Comparison of ENCODE assay signal across 10 mouse cellular contexts in the genomic region with DNA sequence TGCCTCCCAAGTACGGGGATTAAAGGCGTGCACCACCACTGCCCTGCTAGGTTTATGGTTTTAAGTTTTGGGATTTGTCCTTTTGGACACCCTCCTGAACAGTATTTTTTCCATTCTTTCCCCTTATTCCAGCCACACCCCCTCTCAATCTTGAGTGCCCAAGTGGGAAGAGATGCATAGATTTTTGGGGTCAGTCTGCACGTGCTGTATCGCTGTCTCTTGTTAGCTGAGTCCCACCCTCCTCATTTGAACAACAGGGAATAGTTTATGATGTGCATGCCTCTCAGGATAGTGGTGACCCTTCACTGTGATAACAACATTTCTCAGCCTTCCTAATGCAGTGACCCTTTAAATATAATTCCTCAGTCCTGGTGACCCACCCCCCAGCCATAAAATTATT. TPM values are rescaled to one million over a fixed set of nuclear protein-coding genes. Genes with fewer than 3 reads are reported as not detected.
DNase-seq lines count a peak whose midpoint lies in the region; ATAC-seq and TF ChIP-seq lines count a peak whose summit lies in the region.
"Had no signal": no experiment of that assay in that cellular context is flagged by ENCODE, and none has a peak within 500 bp of the region (broad histone marks: within the 10 kb centered on the region; RNA-seq: fewer than 3 reads in every experiment).

No protein-coding gene starts in this region.

- peak overlapping the region; percentile 94; the same call in 1 of the 2 replicates for H3K4me2 ChIP-seq in heart, embryonic 11.5 days
- peak overlapping the region; percentile 91 for H3K4me2 ChIP-seq in lung, embryonic 14.5 days
- H3K4me2 ChIP-seq in midbrain, embryonic 14.5 days (ENCODE audit: low read length), result peak overlapping the region; percentile 77

- 71% methylated on average over 4 of the region's 4 CpGs for whole genome bisulfite sequencing in heart, embryonic 11.5 days (ENCODE audit: insufficient replicate concordance)
- WGBS in lung, embryonic 14.5 days, result 64% methylated on average over 4 of the region's 4 CpGs
- WGBS in midbrain, embryonic 14.5 days, result 86% methylated on average over 4 of the region's 4 CpGs

- TF ChIP-seq POLR2A in bone marrow macrophage, adult 2 months (IDR thresholded peaks at IDR 0.05; ENCODE audit: borderline replicate concordance, low read depth, low read length), result no peak

- ATAC-seq in heart, embryonic 11.5 days (replicated peaks; ENCODE audit: insufficient number of reproducible peaks, low FRiP score, low TSS enrichment), result no peak
- ATAC-seq in lung, embryonic 14.5 days (ENCODE audit: insufficient read depth), result no peak
- no peak for ATAC-seq in midbrain, embryonic 14.5 days (ENCODE audit: low FRiP score, low TSS enrichment)
- ATAC-seq in megakaryocyte progenitor cell, adult 5-6 weeks (replicated peaks; ENCODE audit: poor library complexity), result no peak

- no peak for DNase-seq in heart, adult 11 months
- DNase-seq in lung, embryonic 14.5 days, result no peak
- no peak for DNase-seq in lung, postnatal 4 days
- no peak for DNase-seq in midbrain, embryonic 14.5 days
- no peak for DNase-seq in frontal cortex, postnatal 14 days (ENCODE audit: low spot score in 2 of 2)
- DNase-seq: cerebellum, postnatal 36 days; gastrocnemius, postnatal 14 days had no signal

- no peaks in the 10 kb centered on the region for H3K27me3 ChIP-seq in heart, embryonic 11.5 days (ENCODE audit: control insufficient read depth, insufficient read depth, low read length)
- no peaks in the 10 kb centered on the region for H3K27me3 ChIP-seq in lung, embryonic 14.5 days (ENCODE audit: insufficient read depth, low read length)
- H3K27me3 ChIP-seq in midbrain, embryonic 14.5 days (ENCODE audit: control insufficient read depth, insufficient read depth, low read length), result no peaks in the 10 kb centered on the region

- no peak overlapping the region for H3K27ac ChIP-seq in heart, embryonic 11.5 days (ENCODE audit: low read depth, low read length)
- H3K27ac ChIP-seq in lung, embryonic 14.5 days (ENCODE audit: low read depth), result no peak overlapping the region
- H3K27ac ChIP-seq in bone marrow macrophage, adult 2 months (ENCODE audit: insufficient read depth, low read depth, low read length), result no peak overlapping the region
- no peak overlapping the region for H3K27ac ChIP-seq in midbrain, embryonic 14.5 days (replicated peaks; ENCODE audit: low read depth, low read length)

- H3K36me3 ChIP-seq in heart, embryonic 11.5 days (ENCODE audit: control insufficient read depth, insufficient read depth, low read length), result no peaks in the 10 kb centered on the region
- H3K36me3 ChIP-seq in lung, embryonic 14.5 days (ENCODE audit: insufficient read depth), result no peaks in the 10 kb centered on the region
- H3K36me3 ChIP-seq in midbrain, embryonic 14.5 days (ENCODE audit: control insufficient read depth, insufficient read depth, low read length), result no peaks in the 10 kb centered on the region

- peaks cover 37% of the 10 kb centered on the region for H3K4me1 ChIP-seq in heart, embryonic 11.5 days (ENCODE audit: control insufficient read depth, insufficient read depth, low read length)
- peaks cover 17% of the 10 kb centered on the region for H3K4me1 ChIP-seq in lung, embryonic 14.5 days (ENCODE audit: insufficient read depth)
- H3K4me1 ChIP-seq in bone marrow macrophage, adult 2 months (ENCODE audit: control insufficient read depth, insufficient read depth, low read length), result peaks cover 43% of the 10 kb centered on the region
- peaks cover 21% of the 10 kb centered on the region for H3K4me1 ChIP-seq in midbrain, embryonic 14.5 days (ENCODE audit: control insufficient read depth, insufficient read depth, low read length)

- H3K9ac ChIP-seq in heart, embryonic 11.5 days (ENCODE audit: low read depth, low read length), result no peak overlapping the region
- H3K9ac ChIP-seq in lung, embryonic 14.5 days, result no peak overlapping the region
- H3K9ac ChIP-seq in midbrain, embryonic 14.5 days (replicated peaks; ENCODE audit: low read length), result no peak overlapping the region

- no peak overlapping the region for H3K4me3 ChIP-seq in heart, embryonic 11.5 days (ENCODE audit: low read depth, low read length)
- no peak overlapping the region for H3K4me3 ChIP-seq in lung, embryonic 14.5 days (ENCODE audit: low read depth, low read length)
- H3K4me3 ChIP-seq in bone marrow macrophage, adult 2 months (ENCODE audit: insufficient read depth, low read length), result peak overlapping the region; percentile 30
- H3K4me3 ChIP-seq in midbrain, embryonic 14.5 days (replicated peaks; ENCODE audit: low read depth, low read length), result no peak overlapping the region

- H3K9me3 ChIP-seq in heart, embryonic 11.5 days (replicated peaks; ENCODE audit: control insufficient read depth, low read length), result no peaks in the 10 kb centered on the region
- no peaks in the 10 kb centered on the region for H3K9me3 ChIP-seq in lung, embryonic 14.5 days (ENCODE audit: low read depth, low read length)
- no peaks in the 10 kb centered on the region for H3K9me3 ChIP-seq in midbrain, embryonic 14.5 days (ENCODE audit: control insufficient read depth, low read length)

- no peak for TF ChIP-seq CTCF in lung, embryonic 14.5 days (IDR thresholded peaks at IDR 0.05; ENCODE audit: low read depth)
- TF ChIP-seq CTCF in bone marrow macrophage, adult 2 months (IDR thresholded peaks at IDR 0.05; ENCODE audit: low read depth, low read length), result no peak

RNA-seq across cellular contexts. Expression of a gene that starts 2.9 kb away (rescaled TPM):
- 16.9 and 19.5 TPM in 2 replicates for polyA plus RNA-seq in heart, embryonic 11.5 days (2014; fragmentation: Nextera tagmentation; extraction: Ambion mirVana)
- polyA plus RNA-seq in lung, embryonic 14.5 days (2014; fragmentation: Nextera tagmentation; extraction: Ambion mirVana), result 24.7 and 26.9 TPM in 2 replicates
- 30.4 and 32.4 TPM in 2 replicates for polyA plus RNA-seq in bone marrow macrophage, adult 2 months (2012; ENCODE audit: insufficient read depth, insufficient read length, missing spikeins)
- 19.1 and 19.6 TPM in 2 replicates for polyA plus RNA-seq in midbrain, embryonic 14.5 days (2014; fragmentation: Nextera tagmentation; extraction: Ambion mirVana)
- 134 and 142 TPM in 2 replicates for total RNA-seq in megakaryocyte progenitor cell, adult 5-6 weeks (2015)
- total RNA-seq in megakaryocyte progenitor cell, adult 5-6 weeks (2017), result 52.9 and 67.5 TPM in 2 replicates
